Mouse (Mus musculus) heart, adult 8-10 months (tissue): ENCODE measurements around the gene Eno1. TPM values are rescaled to one million over a fixed set of nuclear protein-coding genes. Genes with fewer than 3 reads are reported as not detected.

Experiments used
- DNase-seq: peaks from one replicate; pipeline ENCODE4 v3.0.0; 2022; ENCODE audit warnings: low spot score
- total RNA-seq, 4 experiments: library from RNA; stranded (reverse); gene quantifications; 2 replicates each; pipeline ENCODE4 v1.2.4; 2022

Eno1 gene
- total RNA-seq, 4 experiments from 2014 or later: 110 to 133 (median 121) TPM

- peak; percentile 64 for DNase-seq
These were observed 9.5 kb upstream of the Eno1 start for GRCm38 (mm10) chr4:150226818-150227688.

GRCm38 (mm10) chr4:150228581-150229348 lies 7.8 kb upstream of the Eno1 start:
- DNase-seq: no peak

DNA sequence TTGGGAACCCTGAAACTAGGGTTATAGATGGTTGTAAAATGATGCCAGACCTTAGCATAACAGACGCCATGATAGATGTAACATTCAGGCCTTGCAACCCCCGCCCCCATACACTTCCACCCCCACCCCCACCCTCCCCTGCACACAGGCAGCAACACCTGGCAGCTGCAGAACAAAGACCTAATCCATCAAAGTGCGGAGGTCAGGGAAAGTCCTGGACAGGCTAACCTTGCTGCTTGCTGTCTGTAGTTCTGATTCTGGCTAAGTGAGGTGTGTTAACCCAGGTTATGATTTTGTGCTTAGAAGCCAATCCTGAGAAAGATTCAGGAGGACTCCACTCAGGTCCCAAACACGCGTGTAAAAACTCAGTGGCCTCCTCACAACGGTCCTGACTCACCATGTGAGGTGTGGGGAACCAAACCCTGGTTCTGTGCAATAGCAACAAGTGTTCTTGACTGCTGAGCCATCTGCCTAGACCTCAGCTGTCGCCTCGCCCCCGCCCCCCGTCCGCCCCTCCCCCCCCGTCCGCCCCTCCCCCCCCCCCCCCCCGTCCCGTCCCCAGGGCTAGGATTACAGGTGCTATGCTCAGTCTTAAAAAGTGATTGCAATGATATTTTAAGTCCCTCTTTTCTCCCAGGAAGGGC lies 6.7 kb upstream of the Eno1 start:
- DNase-seq: no peak

GRCm38 (mm10) chr4:150230460-150231407 lies 5.8 kb upstream of the Eno1 start:
- no peak for DNase-seq

DNA sequence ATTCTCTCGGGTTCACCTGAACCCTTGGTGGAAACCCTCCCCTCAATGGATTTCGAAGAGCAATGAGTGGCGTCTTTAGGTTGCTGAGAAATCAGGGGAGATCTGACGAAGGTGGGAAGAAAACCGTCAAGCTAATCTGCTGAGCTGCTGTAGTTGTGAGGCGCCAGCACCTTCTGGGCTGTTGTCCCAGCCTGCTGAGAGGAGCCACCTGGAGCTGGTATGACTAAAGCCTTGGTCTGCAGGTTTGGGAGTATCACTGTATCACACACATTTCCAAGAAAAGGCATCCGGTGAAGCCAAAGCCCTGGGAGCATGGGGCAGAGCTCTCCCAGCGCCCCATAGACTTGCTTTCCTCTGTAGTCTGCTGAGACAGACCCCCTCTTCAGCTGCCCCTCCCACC lies 4.7 kb upstream of the Eno1 start:
- DNase-seq: no peak

- no peak for DNase-seq
These were observed 1.8 kb upstream of the Eno1 start for GRCm38 (mm10) chr4:150234599-150235327.

DNA sequence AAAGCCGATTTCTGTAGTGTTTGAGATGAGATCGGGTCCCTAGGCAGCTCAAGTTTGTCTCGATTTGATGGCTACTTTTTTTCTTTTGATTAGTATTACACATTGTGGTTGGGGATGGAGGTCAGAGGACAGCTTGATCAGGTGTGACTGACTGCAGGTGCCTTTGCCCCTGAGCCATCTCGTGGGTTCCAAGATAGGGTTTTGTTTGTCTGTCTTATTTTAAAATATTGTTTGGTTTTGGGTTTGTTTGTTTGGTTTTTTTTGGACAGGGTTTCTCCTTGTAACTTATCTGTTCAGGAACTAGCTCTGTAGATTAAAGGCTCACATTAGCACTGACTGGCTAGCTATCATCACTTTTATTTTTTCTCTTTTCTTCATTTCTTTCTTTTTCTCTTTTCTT lies 936 bp upstream of the Eno1 start:
- DNase-seq: no peak

GRCm38 (mm10) chr4:150236031-150236430 lies 490 bp upstream of the Eno1 start:
- no peak for DNase-seq

- no peak for DNase-seq
These were observed 1.3 kb downstream of the Eno1 start for GRCm38 (mm10) chr4:150237636-150238361.

- DNase-seq: peak; percentile 49
These were observed 2.0 kb downstream of the Eno1 start for GRCm38 (mm10) chr4:150238433-150239086.

- DNase-seq: no peak
These were observed 2.6 kb downstream of the Eno1 start for GRCm38 (mm10) chr4:150239087-150239480.

DNA sequence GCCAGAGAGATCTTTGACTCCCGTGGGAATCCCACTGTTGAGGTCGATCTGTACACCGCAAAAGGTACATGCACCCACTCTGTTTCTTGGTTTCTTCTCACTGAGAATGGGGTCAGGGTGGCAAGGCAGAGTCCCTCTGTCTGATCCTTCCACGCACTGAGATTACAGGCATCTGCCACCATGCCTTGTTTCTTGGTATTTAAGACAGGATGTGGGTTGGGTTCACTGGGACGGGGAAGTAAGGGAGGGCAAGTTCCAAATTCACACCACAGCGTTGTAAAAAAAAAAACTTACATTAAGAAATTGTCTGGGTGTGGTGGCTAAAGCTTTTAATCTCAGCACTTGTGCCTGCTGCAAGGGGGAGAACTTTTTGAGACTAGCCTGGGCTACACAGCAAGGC lies 3.0 kb downstream of the Eno1 start:
- no peak for DNase-seq

- DNase-seq: peak; percentile 88
These were observed 3.4 kb downstream of the Eno1 start for GRCm38 (mm10) chr4:150239951-150240368.

- DNase-seq: no peak
These were observed 3.9 kb downstream of the Eno1 start for GRCm38 (mm10) chr4:150240381-150240886.

DNA sequence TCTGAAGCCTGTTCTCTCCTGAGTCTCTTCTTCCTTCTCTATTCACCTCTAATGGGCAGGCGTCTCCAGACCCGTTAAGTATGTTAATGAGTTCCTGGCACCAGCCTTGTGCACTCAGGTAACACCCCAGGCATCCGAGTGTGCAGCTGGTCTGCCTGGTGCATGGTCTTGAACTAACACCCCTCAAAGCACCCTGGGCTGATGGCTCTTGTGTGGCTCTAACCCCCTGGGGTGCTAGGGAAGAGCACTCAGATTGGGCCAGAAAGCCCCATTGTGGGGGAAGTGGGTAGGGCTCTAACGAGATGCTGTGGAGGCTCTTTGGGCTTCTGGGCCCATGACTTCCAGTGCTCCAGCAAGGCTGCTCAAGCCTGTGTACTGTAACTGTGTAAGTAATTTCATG lies 5.2 kb downstream of the Eno1 start:
- DNase-seq: no peak

DNA sequence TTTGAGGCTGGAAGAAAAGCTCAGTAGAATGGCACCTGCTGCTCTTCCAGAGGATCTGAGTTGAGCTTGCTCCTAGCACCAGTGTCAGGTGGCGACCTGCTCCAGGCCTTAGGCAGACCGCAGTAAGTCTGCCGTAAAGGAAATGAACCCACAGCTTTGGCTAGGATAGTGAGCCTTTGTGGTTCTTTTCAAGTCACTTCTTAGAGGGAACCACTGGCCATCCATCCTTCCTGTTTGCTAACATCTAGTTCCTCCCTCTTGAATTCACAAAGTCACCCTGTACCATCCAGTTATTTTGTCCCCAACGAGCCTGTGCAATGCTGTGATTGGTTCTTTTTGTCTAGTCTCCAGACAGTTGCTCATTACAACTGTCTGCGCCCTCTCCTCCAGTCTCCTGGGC lies 6.2 kb downstream of the Eno1 start:
- DNase-seq: no peak

DNA sequence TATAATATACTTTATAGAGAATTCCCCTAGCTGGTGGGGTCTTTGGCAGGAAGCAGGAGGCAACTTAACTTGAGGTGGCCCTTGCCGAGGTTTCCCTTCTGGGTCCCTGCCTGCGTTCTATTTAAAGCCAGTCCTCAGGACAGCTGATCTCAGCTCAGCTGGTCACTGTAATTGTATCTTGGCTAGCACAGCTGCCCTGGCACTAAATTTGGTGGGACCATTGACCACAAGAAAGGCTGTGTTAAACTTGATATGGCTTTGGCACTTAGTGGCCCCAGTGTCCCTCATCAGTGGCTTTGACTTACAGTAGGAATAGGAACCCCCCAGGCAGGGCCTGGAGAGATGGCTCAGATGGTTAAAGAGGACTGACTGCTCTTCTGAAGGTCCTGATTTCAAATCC lies 9.4 kb downstream of the Eno1 start:
- peak; percentile 53 for DNase-seq

DNA sequence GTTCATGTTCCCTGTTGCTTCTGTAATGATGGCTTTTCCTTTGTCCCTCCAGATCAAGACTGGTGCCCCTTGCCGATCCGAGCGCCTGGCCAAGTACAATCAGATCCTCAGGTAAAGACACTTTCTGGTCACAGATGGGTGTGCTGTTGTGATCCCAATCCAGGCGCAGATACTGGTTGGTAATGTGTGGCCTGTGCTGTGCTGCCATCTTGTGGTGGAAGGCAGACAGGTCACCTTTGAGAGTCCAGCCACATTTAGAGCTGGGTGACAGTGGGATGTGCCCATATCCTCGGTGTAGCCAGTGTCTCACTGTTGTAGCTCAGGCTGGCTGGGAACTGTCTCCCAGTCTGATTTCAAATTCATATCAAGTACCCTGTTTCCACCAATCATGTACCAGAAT lies 11.5 kb downstream of the Eno1 start:
- peak; percentile 65 for DNase-seq

GRCm38 (mm10) chr4:150248917-150249316 lies 12.4 kb downstream of the Eno1 start:
- DNase-seq: no peak
